Mouse (Mus musculus) right cerebral cortex, postnatal 14 days (tissue): ENCODE measurements around the gene Urad.

Experiments used
- DNase-seq: peaks from one replicate; pipeline ENCODE4 v3.0.0; 2022

Urad gene

DNA sequence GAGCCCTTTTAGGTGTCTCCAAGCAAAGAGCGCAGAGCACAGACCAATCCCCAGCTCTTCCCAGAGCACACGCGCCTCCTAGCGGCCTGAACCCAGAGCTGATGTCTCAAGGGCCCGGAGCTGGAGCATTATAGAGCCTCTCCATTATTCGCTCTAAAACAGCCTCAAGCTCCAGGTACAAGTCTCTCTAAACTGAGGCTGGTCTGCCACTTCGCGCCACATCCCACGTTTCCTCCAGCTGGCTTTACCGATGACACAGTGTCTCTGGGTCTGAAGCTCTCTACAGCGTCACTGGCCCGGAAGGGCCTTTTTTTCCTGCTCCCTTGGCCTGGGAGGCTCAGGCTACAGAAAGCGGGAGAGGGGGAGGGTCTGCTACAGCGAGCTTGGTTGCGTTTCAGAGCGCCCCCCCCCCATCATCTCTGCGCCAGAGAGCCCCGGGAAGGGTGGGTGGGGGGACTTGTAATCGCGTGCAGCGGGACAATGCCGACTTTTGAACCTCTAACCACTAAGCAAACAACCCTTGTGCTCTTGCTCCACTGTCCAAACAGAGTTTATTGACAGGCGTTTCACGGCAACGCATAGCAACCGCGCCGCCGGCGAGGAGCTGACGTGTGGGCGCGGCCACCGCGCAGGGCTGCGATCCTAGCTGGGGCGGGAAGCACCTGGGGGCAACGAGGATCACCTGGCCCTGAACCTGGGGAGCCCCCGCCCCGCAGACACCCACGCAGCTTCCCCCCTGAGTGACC, 22.8 kb downstream of the Urad start:
- no peak for DNase-seq

DNA sequence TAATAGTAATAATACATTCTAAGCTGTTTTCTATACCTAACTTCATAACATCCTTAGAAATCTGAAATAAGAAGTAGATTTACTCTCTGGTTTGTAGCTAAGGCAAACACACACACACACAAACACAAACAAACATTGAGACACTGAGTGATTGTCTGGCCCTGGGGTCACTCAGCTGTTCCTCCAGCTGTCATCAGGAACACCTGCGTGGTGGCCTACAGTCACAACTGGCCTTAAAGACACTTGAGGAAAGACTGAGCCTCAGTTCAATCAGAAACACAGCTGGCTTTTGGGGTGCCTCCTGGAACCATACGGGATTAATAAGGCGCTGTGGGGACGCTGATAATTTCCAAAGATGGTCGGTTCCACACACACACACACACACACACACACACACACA, 25.0 kb downstream of the Urad start:
- DNase-seq = no peak

DNA sequence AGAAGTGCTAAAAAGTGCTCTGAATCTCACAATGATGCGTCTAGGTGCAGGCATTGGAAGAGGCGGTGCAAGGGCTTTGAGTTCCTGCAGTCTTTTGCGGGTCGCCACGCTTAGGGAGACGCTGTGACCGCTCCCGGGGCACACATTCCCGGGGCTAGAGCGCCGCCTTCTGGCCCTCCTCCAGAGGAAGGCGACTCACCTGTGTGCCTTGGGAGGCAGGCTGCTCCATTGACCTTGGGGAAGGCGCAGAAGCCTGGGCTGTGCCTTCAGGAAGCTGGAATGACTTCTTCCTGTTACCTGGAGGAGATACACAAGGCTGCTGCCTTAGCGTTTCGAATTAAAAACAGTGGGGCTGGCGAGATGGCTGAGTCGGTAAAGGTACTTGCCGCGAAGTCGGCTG, 28.1 kb downstream of the Urad start:
- no peak for DNase-seq

DNA sequence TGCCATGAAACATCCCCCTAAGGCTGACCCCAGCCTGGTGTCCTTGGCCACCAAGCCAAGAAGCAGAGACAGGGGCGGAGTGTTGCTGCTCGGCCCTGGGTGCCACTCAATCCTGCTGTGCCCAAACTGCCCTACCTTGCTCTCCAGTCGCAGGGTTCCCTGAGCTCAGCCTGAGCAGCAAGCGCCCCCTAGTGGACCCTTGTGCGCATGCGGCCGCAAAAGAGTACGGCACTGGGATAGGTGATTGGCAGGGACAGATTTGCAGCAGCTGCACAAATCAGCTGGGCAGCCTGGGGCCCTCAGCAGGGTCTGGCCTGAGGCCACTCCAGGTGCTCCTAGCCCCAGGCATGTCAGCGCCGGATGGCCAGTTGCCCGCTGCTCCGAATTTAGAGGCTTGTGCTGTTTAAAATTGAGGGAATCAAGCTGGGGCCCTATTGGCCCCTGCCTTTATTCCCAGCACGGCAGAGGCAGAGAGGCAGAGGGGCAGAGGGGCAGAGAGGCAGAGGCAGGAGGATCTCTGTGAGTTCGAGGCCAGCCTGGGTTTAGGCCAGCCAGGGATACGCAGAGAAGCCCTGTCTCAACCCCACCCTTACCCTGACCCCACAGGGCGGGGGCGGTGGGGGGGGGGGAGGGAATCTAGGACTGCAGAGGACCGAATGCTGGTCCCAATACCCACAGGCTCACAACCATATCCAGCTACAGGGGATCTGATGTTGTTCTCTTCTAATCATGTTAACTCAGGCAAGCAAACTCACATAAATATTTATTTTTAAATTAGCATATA, 28.9 kb downstream of the Urad start:
- DNase-seq = peak; percentile 64

DNA sequence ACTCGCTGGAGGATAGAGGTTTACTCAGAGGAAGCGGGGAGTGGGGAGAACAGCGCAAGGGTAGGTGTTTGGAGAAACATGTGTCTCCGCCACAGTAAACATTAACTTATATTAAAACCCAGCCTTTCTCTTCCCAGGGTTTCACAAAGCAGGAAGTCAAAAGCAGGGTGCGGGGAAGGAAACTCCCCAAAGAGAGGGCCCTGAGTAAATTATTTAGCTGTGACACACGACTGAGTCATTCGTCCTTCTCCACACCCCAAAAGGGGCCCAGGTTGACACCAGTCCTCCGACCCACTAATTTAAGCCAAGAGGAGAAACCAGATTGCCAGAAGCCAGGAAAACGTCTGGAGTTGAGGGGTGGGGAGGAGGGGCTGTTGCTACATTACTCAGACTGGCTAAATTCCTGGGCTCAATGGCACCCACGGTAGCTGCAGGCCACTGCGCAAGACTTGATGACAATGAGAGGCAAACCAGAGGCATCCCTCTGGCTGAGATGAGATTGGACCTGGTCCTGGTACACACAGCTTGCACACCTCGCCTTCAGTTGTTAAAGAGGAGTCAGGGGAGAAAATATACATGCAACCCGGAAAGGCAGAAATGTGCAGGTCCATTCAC, 29.6 kb downstream of the Urad start:
- no peak for DNase-seq

DNA sequence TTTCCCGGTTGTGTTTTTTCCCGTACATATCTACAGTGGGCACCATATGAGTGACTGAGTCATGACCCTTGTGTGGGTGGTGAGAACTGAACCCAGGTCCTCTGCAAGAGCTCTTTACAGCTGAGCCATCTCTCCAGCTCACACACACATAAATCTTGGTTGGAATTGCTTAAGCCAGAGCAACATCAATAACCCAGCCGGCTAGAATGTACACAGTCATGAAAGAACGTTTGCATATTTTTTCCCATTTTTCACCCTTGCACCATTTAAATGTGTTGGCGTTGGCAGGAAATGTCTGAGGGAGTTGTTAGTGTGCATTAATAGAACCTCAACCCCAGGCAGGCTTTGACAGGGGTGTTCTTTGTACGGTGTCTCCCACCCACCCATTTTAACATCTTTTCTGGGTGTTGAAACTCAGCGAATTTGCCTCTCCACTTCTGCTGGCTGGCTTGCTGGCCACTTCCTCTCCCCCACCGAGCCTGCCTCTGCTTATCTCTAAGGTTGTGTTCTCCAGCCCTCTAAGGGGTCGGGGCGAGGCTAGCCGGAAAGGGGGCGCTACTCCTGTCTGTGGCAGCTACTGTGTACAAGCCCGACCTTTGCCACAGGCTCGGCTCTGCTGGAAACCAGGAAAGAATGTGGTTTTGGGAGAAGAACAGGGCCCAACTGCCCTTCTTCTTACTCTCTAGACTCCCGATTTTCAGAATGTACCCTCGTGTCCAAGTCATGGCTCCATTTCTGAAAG, 30.3 kb downstream of the Urad start:
- no peak for DNase-seq

DNA sequence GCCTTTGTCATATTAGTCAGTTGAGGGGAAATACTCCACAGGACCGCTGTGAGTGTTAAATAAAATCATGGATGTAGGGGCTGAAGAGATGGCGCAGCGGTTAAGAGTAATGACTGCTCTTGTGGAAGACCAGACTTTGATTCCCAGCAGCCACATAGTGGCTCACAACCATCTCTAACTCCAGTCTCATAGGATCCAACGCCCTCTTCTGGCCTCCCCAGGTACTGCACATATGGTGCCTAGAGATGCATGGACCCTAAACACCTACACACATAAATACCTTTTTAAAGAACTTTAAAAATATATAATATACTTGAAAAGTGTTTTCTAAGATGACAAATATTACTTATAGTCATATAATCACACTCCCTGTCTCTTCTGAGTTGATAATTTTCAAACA, 37.9 kb downstream of the Urad start:
- DNase-seq = no peak

DNA sequence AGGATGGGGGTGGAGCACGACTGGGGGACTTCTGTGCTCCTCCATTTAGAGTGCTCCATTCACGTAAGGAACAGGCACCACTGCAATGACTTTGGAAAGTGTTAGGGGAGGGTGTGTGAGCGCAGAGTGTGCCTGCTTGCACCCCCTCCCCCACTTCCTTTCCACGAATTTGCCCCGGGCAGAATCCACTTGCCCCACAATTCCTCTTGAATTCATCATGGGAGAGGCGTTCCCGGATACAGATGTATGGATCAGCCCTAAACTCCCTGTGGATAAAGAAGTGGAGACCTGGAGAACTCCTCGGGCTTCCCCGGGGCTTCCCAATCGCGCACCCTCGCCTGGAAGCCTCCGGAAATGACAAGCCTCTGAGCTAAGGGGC, 44.7 kb downstream of the Urad start:
- no peak for DNase-seq

DNA sequence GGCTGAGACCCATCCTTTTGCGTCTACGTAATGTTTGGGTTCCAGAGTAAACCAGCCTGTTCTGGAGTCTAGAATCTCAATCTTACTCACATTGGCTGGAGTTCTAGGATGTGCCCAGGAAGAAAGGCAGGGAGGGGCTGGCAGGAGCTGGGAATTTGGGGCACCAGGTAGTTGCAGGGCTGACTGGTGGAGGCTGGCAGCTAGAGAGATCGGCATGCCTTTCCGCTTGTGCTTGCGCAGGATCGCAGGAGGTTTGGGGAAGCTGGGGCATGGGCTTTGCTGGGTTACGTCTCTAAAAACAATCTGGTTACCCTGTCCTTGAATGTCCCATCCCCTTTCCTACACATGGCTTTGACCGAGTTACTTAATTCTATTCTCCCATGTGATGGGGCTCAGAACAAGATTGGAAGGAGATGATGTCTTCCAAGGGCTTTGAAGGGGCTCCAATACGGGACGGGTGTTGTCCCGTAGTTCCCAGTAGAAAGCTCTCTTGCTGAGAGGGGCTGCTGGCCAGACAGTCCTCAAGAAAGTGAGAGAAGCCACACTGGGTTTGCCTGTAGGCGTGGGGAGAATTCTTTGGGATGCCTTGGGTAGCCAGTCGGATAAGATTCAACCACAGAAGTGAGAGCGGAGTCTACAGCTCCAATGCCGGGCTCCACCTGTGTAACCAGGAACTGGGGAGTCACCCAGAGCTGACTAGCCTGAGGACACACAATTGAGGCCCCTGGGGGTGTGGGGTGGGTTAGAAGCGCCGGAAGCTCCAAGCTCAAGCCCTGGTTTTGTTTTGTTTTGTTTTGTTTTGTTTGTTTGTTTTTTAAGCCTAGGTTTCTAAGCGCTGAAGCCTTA, 45.3 kb downstream of the Urad start:
- no peak for DNase-seq

DNA sequence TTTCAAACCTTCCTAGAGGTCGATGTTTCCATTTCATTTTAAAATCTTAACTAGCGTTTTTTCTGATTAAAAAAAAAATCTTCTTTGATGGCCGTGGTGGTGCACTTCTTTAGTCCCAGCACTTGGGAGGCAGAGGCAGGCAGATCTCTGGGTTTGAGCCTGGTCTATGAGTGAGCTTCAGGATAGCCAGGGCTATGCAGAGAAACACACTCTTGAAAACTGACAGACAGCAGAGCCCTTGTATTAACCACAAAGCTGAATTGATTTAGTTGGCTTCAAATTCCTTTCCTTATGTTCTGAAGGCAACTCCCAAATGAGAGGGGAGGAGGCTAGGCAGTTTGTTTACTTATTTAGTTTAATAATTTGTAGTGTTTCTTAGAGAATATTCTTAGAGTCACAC, 46.5 kb downstream of the Urad start:
- no peak for DNase-seq

DNA sequence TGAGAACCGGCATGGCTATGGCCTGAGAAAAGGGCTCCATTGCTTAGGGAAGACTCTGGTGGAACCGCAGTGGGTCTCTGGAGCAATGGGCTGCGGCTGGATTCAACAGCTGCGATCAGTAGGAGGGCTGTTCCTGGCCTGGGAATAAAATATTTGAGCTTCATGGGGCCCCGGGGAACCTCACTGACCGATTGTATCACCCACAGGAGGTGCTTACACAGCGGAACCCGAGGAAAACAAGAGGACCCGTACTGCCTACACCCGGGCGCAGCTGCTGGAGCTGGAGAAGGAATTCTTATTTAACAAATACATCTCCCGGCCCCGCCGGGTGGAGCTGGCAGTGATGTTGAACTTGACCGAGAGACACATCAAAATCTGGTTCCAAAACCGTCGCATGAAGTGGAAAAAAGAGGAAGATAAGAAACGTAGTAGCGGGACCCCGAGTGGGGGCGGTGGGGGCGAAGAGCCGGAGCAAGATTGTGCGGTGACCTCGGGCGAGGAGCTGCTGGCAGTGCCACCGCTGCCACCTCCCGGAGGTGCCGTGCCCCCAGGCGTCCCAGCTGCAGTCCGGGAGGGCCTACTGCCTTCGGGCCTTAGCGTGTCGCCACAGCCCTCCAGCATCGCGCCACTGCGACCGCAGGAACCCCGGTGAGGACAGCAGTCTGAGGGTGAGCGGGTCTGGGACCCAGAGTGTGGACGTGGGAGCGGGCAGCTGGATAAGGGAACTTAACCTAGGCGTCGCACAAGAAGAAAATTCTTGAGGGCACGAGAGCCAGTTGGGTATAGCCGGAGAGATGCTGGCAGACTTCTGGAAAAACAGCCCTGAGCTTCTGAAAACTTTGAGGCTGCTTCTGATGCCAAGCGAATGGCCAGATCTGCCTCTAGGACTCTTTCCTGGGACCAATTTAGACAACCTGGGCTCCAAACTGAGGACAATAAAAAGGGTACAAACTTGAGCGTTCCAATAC, 47.8 kb downstream of the Urad start:
- no peak for DNase-seq

DNA sequence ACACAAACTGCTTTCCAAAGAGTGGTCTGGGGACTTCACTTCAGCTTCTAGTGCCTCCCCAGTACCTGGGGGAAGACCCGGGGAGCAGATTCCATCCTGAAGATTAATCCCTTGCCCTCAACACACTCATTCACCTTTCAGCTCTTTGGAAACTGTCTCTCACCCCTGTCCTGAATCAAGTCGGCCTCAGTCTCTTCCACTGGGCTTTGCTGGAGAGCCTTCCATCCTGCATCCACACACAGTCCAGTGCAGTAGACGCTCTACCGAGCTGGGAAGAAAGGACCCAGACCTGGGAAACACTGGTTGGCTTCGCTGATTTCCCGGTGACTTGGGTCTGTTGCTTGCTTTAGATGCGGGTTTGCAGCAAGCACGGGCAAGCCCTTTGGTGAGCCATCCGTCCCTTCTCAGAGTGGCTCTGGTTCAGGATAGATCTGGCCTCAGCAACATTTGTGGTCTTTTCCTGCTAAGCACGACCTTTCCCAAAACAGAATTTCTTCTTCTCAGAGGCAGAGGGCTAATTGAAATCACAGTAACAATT, 49.4 kb downstream of the Urad start:
- DNase-seq = no peak

DNA sequence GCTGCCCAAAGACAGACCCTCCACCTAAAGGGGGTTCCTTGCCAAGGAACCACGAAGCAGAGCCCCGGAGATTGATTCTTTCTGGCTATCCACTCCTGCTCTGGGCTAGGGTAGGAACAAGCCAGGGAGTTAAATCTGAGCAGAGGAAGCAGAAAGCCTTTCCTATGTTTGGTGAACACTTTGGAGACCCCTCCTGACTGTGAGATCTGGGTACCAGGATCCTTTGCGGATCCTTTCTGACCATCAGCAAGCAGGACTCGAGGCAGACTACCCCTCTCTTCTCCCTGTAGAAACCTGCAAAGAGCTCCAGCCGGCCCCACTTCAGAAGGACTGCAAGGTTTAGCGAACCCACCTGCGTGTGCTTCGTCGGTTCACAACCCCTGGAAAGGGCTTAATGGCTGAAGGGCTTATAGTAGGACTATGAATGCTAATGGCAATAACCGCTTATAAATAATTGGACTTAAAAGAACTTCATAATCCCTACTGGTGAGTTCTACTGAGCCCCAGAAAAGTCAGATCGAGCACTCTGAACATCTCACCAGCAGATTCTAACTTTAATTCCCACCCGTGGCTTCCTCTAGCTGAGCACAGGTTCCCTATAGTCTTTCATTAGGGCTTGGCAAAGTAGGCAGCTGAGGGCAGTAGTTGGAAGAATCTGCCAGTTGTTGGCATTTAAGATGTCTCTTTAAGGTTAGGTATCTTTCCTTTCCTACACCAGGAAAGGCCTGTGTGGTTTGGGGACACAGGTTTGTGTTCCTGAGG, 50.0 kb downstream of the Urad start:
- no peak for DNase-seq

DNA sequence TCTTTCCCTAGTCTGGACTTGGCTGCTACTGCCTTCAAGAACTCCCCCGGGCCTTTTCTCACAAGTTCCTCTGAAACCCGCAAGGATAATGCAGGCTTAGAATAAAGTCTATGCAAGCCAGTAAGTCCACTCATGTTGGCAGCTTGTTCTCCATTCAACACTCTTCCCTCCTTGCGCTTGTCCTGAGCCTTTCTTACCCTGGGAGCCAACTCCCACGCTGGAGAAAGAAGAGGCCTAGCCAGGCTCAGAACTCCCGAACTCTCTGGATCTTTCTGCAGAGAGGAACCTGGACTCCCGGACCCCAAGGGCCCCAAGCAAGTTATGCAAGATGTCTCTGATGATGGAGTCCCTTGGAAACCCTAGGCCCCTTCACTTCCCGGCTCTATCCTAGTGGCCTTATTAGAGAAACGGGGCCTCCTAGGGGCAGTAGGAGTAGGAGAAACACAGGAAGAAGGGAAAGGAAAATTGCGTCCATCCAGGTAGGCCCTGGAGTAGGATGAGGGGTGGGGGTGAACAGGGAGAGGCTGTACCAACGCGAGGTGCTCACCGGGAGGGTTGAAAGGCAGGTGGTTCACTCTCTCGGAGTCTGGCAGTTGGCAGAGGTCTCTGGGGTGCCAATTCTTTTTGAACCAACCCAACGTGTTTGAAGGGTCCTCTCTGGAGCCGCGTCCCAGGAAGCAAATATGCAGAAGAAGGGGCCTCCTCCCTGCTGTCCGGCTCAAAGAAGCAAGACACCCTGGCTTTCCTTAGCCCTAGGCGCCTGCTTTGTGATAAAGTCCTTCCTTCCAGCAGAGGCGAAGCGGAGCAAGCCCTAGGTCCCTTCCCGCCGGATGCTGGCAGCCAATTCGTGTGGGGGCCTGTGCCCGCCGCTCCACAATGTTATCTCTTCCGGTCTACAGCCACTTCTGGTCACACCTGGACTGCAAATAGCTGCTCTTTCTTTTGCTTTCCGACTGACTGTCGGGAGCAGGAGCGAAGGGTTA, 51.3 kb downstream of the Urad start:
- DNase-seq = no peak

DNA sequence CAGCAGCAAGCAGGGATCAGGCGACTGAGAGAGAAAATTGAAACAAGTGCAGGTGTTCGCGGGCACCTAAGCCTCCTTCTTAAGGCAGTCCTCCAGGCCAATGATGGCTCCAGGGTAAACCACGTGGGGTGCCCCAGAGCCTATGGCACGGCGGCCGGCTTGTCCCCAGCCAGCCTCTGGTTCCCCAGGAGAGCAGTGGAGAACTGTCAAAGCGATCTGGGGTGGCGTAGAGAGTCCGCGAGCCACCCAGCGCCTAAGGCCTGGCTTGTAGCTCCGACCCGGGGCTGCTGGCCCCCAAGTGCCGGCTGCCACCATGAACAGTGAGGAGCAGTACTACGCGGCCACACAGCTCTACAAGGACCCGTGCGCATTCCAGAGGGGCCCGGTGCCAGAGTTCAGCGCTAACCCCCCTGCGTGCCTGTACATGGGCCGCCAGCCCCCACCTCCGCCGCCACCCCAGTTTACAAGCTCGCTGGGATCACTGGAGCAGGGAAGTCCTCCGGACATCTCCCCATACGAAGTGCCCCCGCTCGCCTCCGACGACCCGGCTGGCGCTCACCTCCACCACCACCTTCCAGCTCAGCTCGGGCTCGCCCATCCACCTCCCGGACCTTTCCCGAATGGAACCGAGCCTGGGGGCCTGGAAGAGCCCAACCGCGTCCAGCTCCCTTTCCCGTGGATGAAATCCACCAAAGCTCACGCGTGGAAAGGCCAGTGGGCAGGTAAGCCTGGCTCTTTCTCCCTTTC, 52.1 kb downstream of the Urad start, which contains the start of gene Pdx1:
TSS of gene Pdx1 (plus strand) at position 34 of the 747 bp plus-strand sequence.
- DNase-seq = no peak

DNA sequence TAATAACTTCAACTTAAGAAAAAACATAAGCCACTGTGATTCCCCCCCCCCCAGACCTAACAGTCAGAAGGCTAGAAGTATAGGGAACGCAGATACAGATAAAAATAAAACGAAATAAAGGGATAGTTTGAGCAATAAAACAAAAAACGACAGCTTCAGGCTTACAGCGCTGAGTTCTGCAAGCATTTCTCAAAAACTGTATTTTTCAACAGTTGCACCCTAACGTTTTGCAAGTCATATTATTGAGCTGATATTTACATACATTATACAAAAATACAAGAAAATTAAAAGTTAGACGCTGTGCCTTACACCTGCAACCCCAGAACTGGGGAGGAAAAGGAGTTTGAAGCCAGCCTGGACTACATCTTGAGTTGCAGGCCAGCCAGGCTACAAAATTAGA, 52.9 kb downstream of the Urad start:
- no peak for DNase-seq

DNA sequence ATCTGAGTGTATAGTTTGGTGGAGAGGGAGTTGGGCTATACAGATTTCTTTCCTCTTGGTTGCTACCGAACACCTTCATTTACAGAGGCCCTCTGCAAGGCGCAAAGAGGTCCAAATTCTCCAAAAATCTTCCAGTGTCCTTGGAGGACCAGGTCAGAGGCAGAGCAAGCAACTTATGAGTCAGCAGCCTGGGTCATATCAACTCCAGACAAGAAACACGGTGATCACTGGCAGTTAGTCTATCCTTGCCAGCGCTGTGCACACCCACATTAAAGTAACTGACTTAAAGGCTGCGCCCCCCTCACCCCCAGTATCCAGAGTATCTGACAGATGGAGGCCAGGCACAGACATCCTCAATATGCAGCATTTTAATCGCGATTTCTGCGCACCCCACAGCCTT, 53.5 kb downstream of the Urad start:
- DNase-seq = no peak

DNA sequence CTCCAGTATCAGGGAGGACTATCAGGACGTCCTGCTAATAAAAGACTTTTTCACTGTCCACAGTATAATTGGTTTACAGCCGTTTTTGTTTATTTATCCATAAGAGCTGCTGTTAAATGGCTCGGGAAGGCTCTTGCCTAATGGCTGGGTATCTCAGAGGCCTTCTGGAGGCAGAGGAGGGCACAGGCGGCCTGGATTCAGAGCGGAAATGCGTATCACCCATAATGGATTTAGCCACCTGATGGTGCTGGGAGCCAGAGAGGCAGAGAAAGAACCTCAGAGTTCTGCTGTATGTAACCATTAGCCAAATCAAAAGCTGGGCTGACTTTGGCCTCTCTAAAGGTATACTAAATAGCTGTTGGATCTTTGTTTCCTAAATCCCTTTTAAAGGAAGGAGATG, 54.8 kb downstream of the Urad start:
- DNase-seq = no peak
